Mouse (Mus musculus): ENCODE measurements around the gene Rapsn.

DNA sequence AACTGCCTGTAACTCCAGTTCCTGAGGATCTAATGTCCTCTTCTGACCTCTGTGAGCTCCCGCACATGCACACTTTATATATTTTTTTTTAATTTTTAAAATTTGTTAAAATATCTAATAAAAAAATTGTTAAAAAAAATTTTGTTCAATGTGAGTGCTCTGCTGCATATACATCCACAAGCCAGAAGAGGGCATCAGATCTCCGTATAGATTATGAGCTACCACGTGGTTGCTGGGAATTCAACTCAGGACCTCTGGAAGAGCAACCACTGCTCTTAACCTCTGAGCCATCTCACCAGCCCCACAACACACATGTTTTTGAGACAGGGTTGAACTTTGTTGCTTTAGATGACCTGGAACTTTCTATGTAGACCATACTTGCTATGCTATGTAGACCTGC lies 2.4 kb upstream of the Rapsn start:
- TF ChIP-seq CTCF (IDR thresholded peaks at IDR 0.05): peak; percentile 57
- no peak for TF ChIP-seq POLR2A (IDR thresholded peaks at IDR 0.05; ENCODE audit: insufficient read depth, low read depth, low read length)
